Mouse (Mus musculus) liver, postnatal 0 days (tissue): ENCODE measurements at regions not wholly inside any gene's neighbourhood (a gene's known extent, or its start where the extent isn't known, plus 50 kb on each side); places are given as distances from the start of the nearest gene placed in this dataset.

Experiments
- CTCF ChIP-seq: sonication (generic); IDR thresholded peaks from 2 replicates; pipeline ENCODE4 v1.5.1; 2016; ENCODE audit warnings: antibody characterized with exemption, low read depth
- EP300 ChIP-seq: IDR thresholded peaks from 2 replicates; pipeline ENCODE4 v1.6.1; 2016; ENCODE audit warnings: antibody characterized with exemption, low read depth, mild to moderate bottlenecking

DNA sequence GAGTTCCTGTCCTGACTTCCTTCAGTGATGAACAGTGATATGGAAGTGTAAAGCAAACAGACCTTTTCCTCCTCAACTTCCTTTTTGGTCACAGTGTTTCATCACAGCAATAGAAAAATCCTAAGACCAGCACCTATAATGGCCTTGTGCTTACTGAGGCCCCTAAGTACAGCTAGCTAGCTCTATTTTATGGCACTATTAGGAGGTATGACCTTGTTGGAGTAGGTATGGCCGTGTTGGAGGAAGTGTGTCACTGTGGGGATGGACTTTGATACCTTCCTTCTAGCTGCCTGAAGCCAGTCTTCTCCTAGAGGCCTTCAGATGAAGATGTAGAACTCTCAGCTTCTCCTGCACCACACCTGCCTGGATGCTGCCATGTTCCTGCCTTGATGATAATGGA lies 365.6 kb upstream of the Hs6st1 start:
- TF ChIP-seq CTCF: no peak
- no peak for TF ChIP-seq EP300
